Mouse (Mus musculus): ENCODE measurements around the gene Ksr2. TPM values are rescaled to one million over a fixed set of nuclear protein-coding genes. Genes with fewer than 3 reads are reported as not detected.

Ksr2 gene
- total and polyA plus RNA-seq, 3 experiments, result 0.05 TPM; not detected in 2

GRCm38 (mm10) chr5:117556570-117556969 lies 142.8 kb downstream of the Ksr2 start:
- DNase-seq (ENCODE audit: low spot score), result no peak
- H3K36me3 ChIP-seq (replicated peaks), result no peaks in the 10 kb centered on the region
- TF ChIP-seq GATA2 (IDR thresholded peaks at IDR 0.05; ENCODE audit: borderline replicate concordance, low read depth, low read length) (no peak), CTCF (IDR thresholded peaks at IDR 0.05; ENCODE audit: low read depth, low read length) (no peak), TAL1 (conservative IDR thresholded peaks at IDR 0.05; ENCODE audit: low read depth, low read length) (no peak), GATA1 (IDR thresholded peaks at IDR 0.05; ENCODE audit: borderline replicate concordance, low read length) (no peak), POLR2AphosphoS5 (IDR thresholded peaks at IDR 0.05; ENCODE audit: insufficient replicate concordance, low read depth, low read length) (no peak)
- H3K27me3 ChIP-seq (ENCODE audit: insufficient read depth, low read length), result no peaks in the 10 kb centered on the region
- no peak for ATAC-seq (ENCODE audit: extremely low read depth, insufficient number of reproducible peaks, low FRiP score, poor library complexity, severe bottlenecking)
- H3K9me3 ChIP-seq (replicated peaks), result peaks cover 84% of the 10 kb centered on the region
- no peaks in the 10 kb centered on the region for H3K4me1 ChIP-seq (ENCODE audit: insufficient read depth, low read depth, low read length)
- H3K4me3 ChIP-seq (ENCODE audit: low read depth, low read length), result no peak overlapping the region

DNA sequence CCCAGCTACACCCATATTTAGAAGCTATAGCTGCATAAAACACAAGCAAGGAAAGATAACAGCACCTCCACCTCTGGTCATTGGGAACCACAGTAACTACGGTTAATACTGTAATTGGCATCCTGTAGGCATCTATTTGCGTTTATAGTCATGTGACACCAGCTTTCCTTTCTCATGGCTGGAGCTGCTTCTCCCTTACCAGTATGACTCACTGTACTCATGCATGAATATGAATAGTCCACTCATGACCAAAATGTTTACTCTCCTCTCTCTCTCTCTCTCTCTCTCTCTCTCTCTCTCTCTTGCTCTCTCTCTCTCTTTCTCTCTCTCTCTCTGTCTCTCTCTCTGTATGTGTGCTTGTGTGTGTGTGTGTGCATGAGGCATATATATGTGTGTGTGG lies 147.3 kb downstream of the Ksr2 start:
- H3K27me3 ChIP-seq (ENCODE audit: insufficient read depth, low read length), result no peaks in the 10 kb centered on the region
- no peak for TF ChIP-seq GATA2 (IDR thresholded peaks at IDR 0.05; ENCODE audit: borderline replicate concordance, low read depth, low read length)
- TF ChIP-seq TAL1 (conservative IDR thresholded peaks at IDR 0.05; ENCODE audit: low read depth, low read length), result no peak
- no peak for TF ChIP-seq CTCF (IDR thresholded peaks at IDR 0.05; ENCODE audit: low read depth, low read length)
- TF ChIP-seq GATA1 (IDR thresholded peaks at IDR 0.05; ENCODE audit: borderline replicate concordance, low read length), result no peak
- no peak for TF ChIP-seq POLR2AphosphoS5 (IDR thresholded peaks at IDR 0.05; ENCODE audit: insufficient replicate concordance, low read depth, low read length)
- H3K4me1 ChIP-seq (ENCODE audit: insufficient read depth, low read depth, low read length), result no peaks in the 10 kb centered on the region
- DNase-seq (ENCODE audit: low spot score) (no peak), ATAC-seq (ENCODE audit: extremely low read depth, insufficient number of reproducible peaks, low FRiP score, poor library complexity, severe bottlenecking) (no peak)
- no peaks in the 10 kb centered on the region for H3K36me3 ChIP-seq (replicated peaks)
- no peak overlapping the region for H3K4me3 ChIP-seq (ENCODE audit: low read depth, low read length)
- peaks cover 79% of the 10 kb centered on the region for H3K9me3 ChIP-seq (replicated peaks)

DNA sequence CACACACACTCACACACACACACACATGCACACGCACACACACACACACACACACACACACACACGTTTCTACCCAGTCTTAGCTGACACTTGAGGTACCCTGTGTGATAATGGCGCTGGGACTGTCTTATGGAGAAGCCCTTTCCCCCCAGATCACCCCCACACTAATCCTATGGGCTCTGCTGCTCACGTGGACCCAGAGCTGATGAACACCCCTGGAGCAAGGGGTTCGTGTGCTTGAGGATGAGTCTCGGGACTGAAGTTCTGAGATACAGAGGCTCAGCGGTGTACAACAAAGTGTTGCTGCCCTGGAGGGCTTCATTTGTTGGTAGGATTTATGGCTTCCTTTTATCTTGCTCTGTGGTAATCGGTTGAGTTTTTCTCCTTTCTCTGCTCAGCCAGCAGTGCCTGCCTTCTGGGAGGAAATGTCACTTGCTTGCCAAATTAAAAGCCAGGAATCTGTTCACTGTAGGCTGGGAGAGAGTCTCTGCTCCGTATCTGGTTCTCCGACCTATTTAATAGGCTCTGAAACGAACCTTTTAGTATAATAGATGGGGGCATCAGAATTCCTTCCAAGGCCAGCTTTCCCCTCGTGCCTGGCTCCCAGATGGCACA lies 152.4 kb downstream of the Ksr2 start:
- no peaks in the 10 kb centered on the region for H3K36me3 ChIP-seq (replicated peaks)
- peaks cover 82% of the 10 kb centered on the region for H3K9me3 ChIP-seq (replicated peaks)
- ATAC-seq (ENCODE audit: extremely low read depth, insufficient number of reproducible peaks, low FRiP score, poor library complexity, severe bottlenecking) (no peak), DNase-seq (ENCODE audit: low spot score) (no peak)
- H3K4me1 ChIP-seq (ENCODE audit: insufficient read depth, low read depth, low read length), result no peaks in the 10 kb centered on the region
- no peaks in the 10 kb centered on the region for H3K27me3 ChIP-seq (ENCODE audit: insufficient read depth, low read length)
- H3K4me3 ChIP-seq (ENCODE audit: low read depth, low read length), result no peak overlapping the region
- TF ChIP-seq TAL1 (conservative IDR thresholded peaks at IDR 0.05; ENCODE audit: low read depth, low read length) (no peak), GATA2 (IDR thresholded peaks at IDR 0.05; ENCODE audit: borderline replicate concordance, low read depth, low read length) (no peak), POLR2AphosphoS5 (IDR thresholded peaks at IDR 0.05; ENCODE audit: insufficient replicate concordance, low read depth, low read length) (no peak), CTCF (IDR thresholded peaks at IDR 0.05; ENCODE audit: low read depth, low read length) (no peak), GATA1 (IDR thresholded peaks at IDR 0.05; ENCODE audit: borderline replicate concordance, low read length) (no peak)

GRCm38 (mm10) chr5:117569190-117569795 lies 155.5 kb downstream of the Ksr2 start:
- TF ChIP-seq TAL1 (conservative IDR thresholded peaks at IDR 0.05; ENCODE audit: low read depth, low read length) (no peak), POLR2AphosphoS5 (IDR thresholded peaks at IDR 0.05; ENCODE audit: insufficient replicate concordance, low read depth, low read length) (no peak), CTCF (IDR thresholded peaks at IDR 0.05; ENCODE audit: low read depth, low read length) (no peak), GATA1 (IDR thresholded peaks at IDR 0.05; ENCODE audit: borderline replicate concordance, low read length) (no peak), GATA2 (IDR thresholded peaks at IDR 0.05; ENCODE audit: borderline replicate concordance, low read depth, low read length) (no peak)
- DNase-seq (ENCODE audit: low spot score) (no peak), ATAC-seq (ENCODE audit: extremely low read depth, insufficient number of reproducible peaks, low FRiP score, poor library complexity, severe bottlenecking) (no peak)
- no peaks in the 10 kb centered on the region for H3K36me3 ChIP-seq (replicated peaks)
- H3K27me3 ChIP-seq (ENCODE audit: insufficient read depth, low read length), result no peaks in the 10 kb centered on the region
- peaks cover 85% of the 10 kb centered on the region for H3K9me3 ChIP-seq (replicated peaks)
- H3K4me1 ChIP-seq (ENCODE audit: insufficient read depth, low read depth, low read length), result no peaks in the 10 kb centered on the region
- H3K4me3 ChIP-seq (ENCODE audit: low read depth, low read length), result no peak overlapping the region; the same call in 1 of the 2 replicates

- DNase-seq (ENCODE audit: low spot score), result no peak
- H3K4me1 ChIP-seq (ENCODE audit: insufficient read depth, low read depth, low read length), result no peaks in the 10 kb centered on the region
- TF ChIP-seq GATA1 (IDR thresholded peaks at IDR 0.05; ENCODE audit: borderline replicate concordance, low read length) (no peak), POLR2AphosphoS5 (IDR thresholded peaks at IDR 0.05; ENCODE audit: insufficient replicate concordance, low read depth, low read length) (no peak), TAL1 (conservative IDR thresholded peaks at IDR 0.05; ENCODE audit: low read depth, low read length) (no peak), GATA2 (IDR thresholded peaks at IDR 0.05; ENCODE audit: borderline replicate concordance, low read depth, low read length) (no peak), CTCF (IDR thresholded peaks at IDR 0.05; ENCODE audit: low read depth, low read length) (no peak)
- H3K4me3 ChIP-seq (ENCODE audit: low read depth, low read length), result no peak overlapping the region
- no peaks in the 10 kb centered on the region for H3K36me3 ChIP-seq (replicated peaks)
- no peak for ATAC-seq (ENCODE audit: extremely low read depth, insufficient number of reproducible peaks, low FRiP score, poor library complexity, severe bottlenecking)
- H3K27me3 ChIP-seq (ENCODE audit: insufficient read depth, low read length), result no peaks in the 10 kb centered on the region
- H3K9me3 ChIP-seq (replicated peaks), result peaks cover 82% of the 10 kb centered on the region
Observed at GRCm38 (mm10) chr5:117572428-117572827, 158.6 kb downstream of the Ksr2 start.

GRCm38 (mm10) chr5:117574894-117575293 lies 161.1 kb downstream of the Ksr2 start:
- TF ChIP-seq GATA2 (IDR thresholded peaks at IDR 0.05; ENCODE audit: borderline replicate concordance, low read depth, low read length) (no peak), CTCF (IDR thresholded peaks at IDR 0.05; ENCODE audit: low read depth, low read length) (no peak), POLR2AphosphoS5 (IDR thresholded peaks at IDR 0.05; ENCODE audit: insufficient replicate concordance, low read depth, low read length) (no peak), TAL1 (conservative IDR thresholded peaks at IDR 0.05; ENCODE audit: low read depth, low read length) (no peak), GATA1 (IDR thresholded peaks at IDR 0.05; ENCODE audit: borderline replicate concordance, low read length) (no peak)
- ATAC-seq (ENCODE audit: extremely low read depth, insufficient number of reproducible peaks, low FRiP score, poor library complexity, severe bottlenecking), result no peak

More at GRCm38 (mm10) chr5:117574894-117575293, 161.1 kb downstream of the Ksr2 start:
- H3K27me3 ChIP-seq (ENCODE audit: insufficient read depth, low read length), result no peaks in the 10 kb centered on the region
- H3K36me3 ChIP-seq (replicated peaks), result no peaks in the 10 kb centered on the region
- H3K4me3 ChIP-seq (ENCODE audit: low read depth, low read length), result no peak overlapping the region
- no peaks in the 10 kb centered on the region for H3K4me1 ChIP-seq (ENCODE audit: insufficient read depth, low read depth, low read length)
- H3K9me3 ChIP-seq (replicated peaks), result peaks cover 75% of the 10 kb centered on the region
- no peak for DNase-seq (ENCODE audit: low spot score)

Data from G1E (cell line).